Mouse (Mus musculus) cerebellum, postnatal 25 days (tissue): ENCODE measurements around the gene Poll.

Source experiments
- DNase-seq, 2 experiments: peaks; one replicate each; pipeline ENCODE4 v3.0.0; 2021; ENCODE audit warnings: mixed read lengths in 2 of 2

Gene Poll

GRCm38 (mm10) chr19:45560153-45560890, at the start of gene Poll, which contains the start of gene Gm17018:
Poll (minus strand) TSS chr19:45560531.
Gm17018 (plus strand) TSS chr19:45560615.
- DNase-seq, result peak; percentile 84 to 89

DNA sequence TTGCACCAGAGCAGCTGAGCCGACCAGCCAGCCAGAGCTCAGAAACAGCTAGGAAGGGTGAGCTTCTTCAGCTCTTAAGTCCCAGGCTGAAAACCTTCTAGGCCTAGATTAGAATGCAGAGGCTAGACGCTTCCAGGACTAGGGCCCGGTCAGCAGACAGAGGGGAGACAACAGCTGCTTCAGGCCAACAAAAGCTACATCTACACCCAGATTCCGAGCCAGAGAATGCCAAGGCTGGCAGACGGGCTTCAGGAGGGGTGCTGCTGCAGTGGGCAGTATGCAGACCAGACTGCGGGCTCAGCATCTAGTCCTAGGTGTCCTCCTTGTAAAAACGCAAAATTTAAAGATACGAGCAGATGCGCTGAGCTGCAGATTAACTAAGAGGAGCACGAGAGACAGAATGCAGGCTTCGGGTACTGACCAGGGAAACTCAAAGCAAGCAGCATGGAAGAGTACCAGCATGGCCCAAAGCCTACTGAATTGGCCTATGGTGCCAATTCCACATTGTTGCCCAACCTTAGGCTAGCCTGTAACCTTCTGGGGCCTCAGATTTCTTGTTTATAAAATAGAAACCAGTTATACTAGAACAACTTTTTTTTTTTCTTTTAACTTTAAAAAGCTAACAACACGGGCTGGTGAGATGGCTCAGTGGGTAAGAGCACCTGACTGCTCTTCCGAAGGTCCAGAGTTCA, 48.5 kb upstream of the Poll start:
- DNase-seq, result no peak

DNA sequence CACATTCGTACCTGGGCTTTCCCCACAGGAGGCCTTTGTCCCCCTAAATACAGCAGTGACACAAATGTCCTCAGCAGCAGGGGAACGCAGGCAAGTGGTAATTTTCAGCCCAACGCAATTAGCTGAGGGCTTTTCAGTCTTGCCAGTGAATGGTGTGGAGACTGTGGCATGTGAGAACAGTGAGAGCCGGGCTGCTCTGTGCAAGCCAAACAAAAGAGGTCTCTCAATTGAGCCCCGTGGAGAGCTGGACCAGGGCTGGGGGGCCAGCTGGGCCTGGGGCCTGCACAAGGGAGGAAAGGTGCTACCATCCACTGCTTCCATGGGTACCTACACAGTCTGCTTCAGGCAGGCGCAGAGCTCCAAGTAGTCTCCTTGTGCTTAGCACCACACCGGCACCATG, 47.1 kb upstream of the Poll start:
- DNase-seq, result peak in 1 of 2 experiments; percentile 22

GRCm38 (mm10) chr19:45606701-45607100, 46.4 kb upstream of the Poll start:
- peak; percentile 62 to 64 for DNase-seq

- DNase-seq, result no peak
These were observed 42.3 kb upstream of the Poll start for GRCm38 (mm10) chr19:45602606-45603005.

- DNase-seq, result no peak
These were observed 36.8 kb upstream of the Poll start for GRCm38 (mm10) chr19:45597106-45597505.

- no peak for DNase-seq
These were observed 36.1 kb upstream of the Poll start for GRCm38 (mm10) chr19:45596434-45596833.

DNA sequence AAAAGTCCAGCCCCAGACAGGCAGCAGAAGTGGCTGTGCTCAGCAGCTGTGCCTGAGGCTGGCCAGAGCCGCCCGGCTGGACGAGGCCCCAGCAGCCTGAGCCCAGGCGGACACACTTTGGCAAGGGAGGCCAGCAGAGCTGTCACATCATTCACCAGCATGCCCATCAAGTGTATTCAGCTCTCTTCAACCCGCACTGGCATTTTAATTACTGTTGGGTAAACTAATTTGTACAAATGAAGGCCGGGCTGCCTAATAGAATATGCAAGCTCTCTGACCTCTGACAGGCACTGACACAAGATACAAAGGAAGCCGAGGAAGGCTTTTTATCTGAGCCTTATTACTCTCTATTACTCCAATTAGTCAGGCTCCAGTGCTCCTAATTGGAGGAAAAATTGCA, 35.7 kb upstream of the Poll start:
- DNase-seq, result peak in 1 of 2 experiments; percentile 25

DNA sequence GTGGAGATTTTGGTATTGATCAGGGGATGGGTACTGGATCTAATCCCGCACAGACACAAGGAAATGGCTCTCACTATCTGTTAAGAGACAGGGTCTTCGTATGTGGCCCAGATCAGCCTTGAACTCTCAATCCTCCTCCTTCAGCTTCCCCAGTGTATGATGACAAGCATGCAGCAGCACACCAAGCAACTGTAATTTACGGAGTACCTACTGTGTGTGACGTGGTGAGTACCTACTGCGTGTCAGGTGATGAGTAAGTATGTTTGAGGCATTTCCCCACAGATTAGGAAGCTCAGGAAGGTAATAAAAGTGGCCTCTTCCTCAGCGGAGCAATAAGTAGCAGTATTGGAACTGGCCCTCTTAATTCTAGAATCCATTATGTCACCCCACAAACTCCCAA, 35.1 kb upstream of the Poll start:
- DNase-seq, result no peak

GRCm38 (mm10) chr19:45594079-45594478, 33.7 kb upstream of the Poll start:
- DNase-seq, result no peak

- peak; percentile 49 to 58 for DNase-seq
These were observed 32.6 kb upstream of the Poll start for GRCm38 (mm10) chr19:45592916-45593315.

- DNase-seq, result peak in 1 of 2 experiments; percentile 50
These were observed 31.4 kb upstream of the Poll start for GRCm38 (mm10) chr19:45591704-45592103.

DNA sequence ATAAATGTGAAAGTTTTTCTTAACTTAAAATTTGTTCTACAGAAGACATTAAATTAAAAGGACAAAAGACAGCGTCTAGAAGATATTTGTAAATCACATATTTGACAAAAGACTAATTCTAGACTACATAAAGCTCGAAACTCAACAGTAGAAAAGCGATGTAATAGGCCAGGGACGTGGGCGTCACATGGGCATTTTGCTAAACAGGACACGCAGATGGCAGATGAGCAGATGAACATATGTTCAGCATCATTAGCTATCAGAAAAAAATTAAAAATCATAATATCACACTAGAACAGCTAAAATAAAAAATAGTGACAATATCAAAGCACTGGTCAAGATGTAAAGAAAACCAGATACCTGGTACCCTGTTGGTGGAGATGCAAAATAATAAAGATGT, 29.4 kb upstream of the Poll start:
- DNase-seq, result peak in 1 of 2 experiments; percentile 29

DNA sequence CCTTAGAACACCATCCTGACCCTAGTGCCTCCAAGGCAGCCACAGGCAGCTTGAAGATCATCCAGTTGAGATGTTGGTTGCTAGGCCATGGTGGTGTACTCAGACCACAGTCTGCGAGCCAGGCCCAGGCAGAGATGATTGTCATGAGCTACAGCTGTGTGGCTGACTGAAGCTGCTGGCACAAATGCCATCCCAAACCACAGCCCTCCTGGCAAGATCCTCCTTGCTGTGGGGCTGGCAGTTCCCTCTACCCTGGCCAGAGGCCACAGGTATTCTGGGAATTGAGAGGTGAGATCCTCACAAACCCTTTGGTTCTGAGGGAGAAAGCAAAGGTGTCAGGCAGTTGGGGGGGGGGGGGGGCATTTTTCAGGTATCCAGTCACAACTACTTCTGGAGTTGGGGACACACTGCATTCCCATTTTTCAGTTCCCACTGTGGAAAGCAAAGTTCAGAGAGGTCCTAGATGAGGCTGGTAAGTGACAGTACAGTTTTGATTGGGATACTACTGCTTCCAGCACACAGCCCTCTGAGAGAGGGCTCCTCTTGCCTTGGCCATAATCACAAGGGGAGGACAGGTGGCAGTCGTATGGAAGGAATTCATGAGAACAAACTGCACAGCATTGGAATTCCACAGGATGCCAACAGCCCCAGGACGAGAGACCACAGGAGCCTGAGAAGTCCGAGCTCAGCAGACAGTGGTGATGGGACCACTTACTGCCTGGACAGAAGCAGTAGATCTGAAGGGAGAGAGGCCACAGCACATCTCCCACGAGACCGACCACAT, 27.4 kb upstream of the Poll start:
- DNase-seq, result no peak

GRCm38 (mm10) chr19:45586850-45587249, 26.5 kb upstream of the Poll start:
- no peak for DNase-seq

DNA sequence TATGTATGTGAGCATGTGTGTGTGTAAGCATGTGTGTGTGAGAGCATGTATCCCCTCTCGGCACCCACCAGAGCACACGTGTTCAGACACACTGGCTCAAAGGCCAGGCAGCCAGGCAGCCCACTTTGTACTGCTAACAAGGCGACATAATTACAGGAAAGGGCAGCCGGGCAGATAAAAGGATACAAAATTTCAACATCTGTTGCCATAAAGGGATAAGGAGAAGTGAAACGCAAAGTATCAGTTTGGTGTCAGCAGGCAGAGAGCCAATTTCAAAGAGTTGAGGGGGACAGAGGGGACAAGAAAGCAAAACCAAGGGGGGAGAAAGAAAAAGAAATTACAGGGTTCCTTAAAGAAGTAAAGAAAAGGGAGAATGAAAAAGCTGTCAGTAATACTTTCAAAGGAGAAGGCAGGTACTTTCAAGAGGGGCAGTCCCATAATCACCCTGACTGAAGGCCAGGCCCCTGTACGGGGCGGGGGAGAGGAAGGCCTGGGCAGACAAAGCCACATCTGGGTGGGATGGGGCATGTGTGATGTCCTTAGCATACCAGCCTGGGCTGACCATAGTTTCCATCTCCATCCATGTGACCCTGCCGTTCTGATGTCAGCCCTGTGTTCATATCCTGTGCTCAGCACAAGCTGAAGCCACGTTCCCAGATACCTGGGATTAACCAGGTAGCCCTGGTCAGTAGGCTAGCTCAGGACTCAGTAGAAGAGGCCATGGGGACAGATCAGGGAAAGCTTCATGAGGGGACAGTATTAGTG, 24.7 kb upstream of the Poll start:
- DNase-seq, result no peak

GRCm38 (mm10) chr19:45583136-45583535, 22.8 kb upstream of the Poll start:
- DNase-seq, result no peak

DNA sequence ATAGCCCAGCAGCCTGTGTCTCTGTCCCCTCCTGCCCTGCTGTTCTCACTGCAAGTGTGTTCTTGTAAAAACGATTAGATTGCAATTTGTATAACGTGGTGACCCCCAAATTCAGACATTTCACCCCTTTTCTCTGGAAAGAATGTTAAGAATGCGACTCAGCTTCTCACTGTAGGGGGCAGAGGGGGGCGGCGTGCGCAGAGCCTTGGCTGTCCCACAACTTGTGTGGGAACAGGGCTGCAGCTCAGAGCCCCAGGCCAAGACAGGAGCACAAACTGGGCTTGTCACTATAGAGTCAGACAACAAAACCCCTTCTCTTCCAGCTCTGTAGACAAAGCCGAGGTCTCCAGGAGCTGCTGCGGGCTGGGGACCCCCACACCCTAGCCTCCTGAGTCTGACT, 21.8 kb upstream of the Poll start:
- no peak for DNase-seq

DNA sequence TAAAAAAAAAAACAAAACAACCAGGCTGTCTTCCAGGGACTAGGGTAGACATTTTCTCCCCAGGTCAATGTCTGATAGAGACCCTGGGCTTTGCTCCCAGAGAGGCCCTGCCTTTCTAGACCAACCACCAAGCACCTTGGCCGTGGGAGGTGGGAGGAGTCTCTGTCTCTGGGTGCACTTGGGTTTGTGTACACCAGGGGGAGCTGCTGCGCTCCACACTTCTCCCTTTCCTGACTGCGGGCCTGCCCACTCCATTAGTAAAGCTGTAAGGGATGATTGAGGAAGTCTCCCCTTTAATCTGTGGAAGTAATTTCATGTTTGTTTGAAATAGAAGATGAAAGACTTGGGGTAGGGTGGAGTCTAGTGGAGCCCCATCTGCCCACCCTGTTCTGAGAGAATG, 20.9 kb upstream of the Poll start:
- DNase-seq, result peak; percentile 49 to 60

GRCm38 (mm10) chr19:45580235-45580634, 19.9 kb upstream of the Poll start:
- DNase-seq, result no peak

- no peak for DNase-seq
These were observed 19.1 kb upstream of the Poll start for GRCm38 (mm10) chr19:45579416-45579815.

DNA sequence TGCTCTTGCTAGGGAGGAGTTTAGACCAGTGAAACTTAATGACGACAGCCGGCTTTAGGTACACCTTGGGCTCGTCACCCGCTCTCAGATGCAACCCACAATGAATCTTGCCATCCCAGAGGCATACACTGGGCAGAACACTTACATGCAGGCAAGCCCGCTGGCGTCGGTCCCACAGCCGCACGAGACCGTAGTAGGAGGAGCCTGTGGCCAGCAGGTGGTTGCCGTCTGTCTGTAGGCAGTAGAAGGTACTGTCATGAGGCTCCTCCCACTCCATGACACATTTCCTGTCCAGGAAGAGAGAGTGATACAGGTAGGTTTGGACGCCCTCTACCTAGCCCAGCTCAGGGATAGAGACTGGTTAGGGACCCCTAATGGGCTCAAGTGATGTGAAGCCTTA, 18.6 kb upstream of the Poll start:
- no peak for DNase-seq
